Mouse (Mus musculus) embryonic facial prominence, embryonic 15.5 days (tissue): ENCODE results near the gene Trpc2. TPM values are rescaled to one million over a fixed set of nuclear protein-coding genes. Genes with fewer than 3 reads are reported as not detected.
"Not testable (repeated sequence)": the region's sequence is repeated elsewhere in the genome, so short reads cannot be mapped to it uniquely, and the experiment has no call there.

Experiments
- ATAC-seq: fragments of 200-750 bp; cut with Nextera tagmentation; 2 replicates; pipeline ENCODE4 v1.8.0; 2017; ENCODE audit warnings: low read depth, moderate TSS enrichment; ENCODE audit not compliant: insufficient number of reproducible peaks, low FRiP score, low TSS enrichment
- H3K27ac ChIP-seq: fragments of 300-500 bp; sonication (generic); replicated peaks from 2 replicates; pipeline ENCODE4 v1.5.1; 2015; ENCODE audit warnings: mild to moderate bottlenecking, inconsistent platforms
- H3K27me3 ChIP-seq: fragments of 300-500 bp; sonication (generic); 2 replicates; pipeline ENCODE4 v1.6.1; 2015; ENCODE audit warnings: inconsistent platforms
- H3K36me3 ChIP-seq: fragments of 300-500 bp; sonication (generic); 2 replicates; pipeline ENCODE4 v1.6.1; 2015; ENCODE audit warnings: mild to moderate bottlenecking, inconsistent platforms
- H3K4me1 ChIP-seq: fragments of 300-500 bp; sonication (generic); 2 replicates; pipeline ENCODE4 v1.6.1; 2015; ENCODE audit warnings: inconsistent platforms
- H3K4me2 ChIP-seq: fragments of 300-500 bp; sonication (generic); replicated peaks from 2 replicates; pipeline ENCODE4 v1.6.1; 2015; ENCODE audit warnings: mild to moderate bottlenecking, inconsistent platforms
- H3K4me3 ChIP-seq: fragments of 300-500 bp; sonication (generic); replicated peaks from 2 replicates; pipeline ENCODE4 v1.5.1; 2015; ENCODE audit warnings: mild to moderate bottlenecking, inconsistent platforms
- H3K9ac ChIP-seq: fragments of 300-500 bp; sonication (generic); 2 replicates; pipeline ENCODE4 v1.6.1; 2015; ENCODE audit warnings: inconsistent platforms
- H3K9me3 ChIP-seq: fragments of 300-500 bp; sonication (generic); replicated peaks from 2 replicates; pipeline ENCODE4 v1.6.1; 2016; ENCODE audit warnings: inconsistent platforms
- WGBS: fragments of 180-500 bp; shearing (Covaris S2); methylation state at CpG from one replicate; pipeline ENCODE4 v1.1.7; 2015; 5-methylcytosine and 5-hydroxymethylcytosine counted together
- polyA plus RNA-seq: library from polyadenylated mRNA; unstranded; fragments of >200 nt; fragmentation: Nextera tagmentation; extraction: Ambion mirVana; gene quantifications from 2 replicates; pipeline ENCODE4 v1.2.1, GENCODE M21; 2015

Gene Trpc2
- 0.13 and 0.29 TPM in 2 replicates for polyA plus RNA-seq

- 66% methylated on average over 5 of the region's 5 CpGs for WGBS
- no peaks in the 10 kb centered on the region for H3K4me1 ChIP-seq
- no peaks in the 10 kb centered on the region for H3K27me3 ChIP-seq
- H3K9ac ChIP-seq = no peak within 1 kb of the TSS
- no peak within 1 kb of the TSS for H3K27ac ChIP-seq
- peak; percentile 45; the same call in 1 of the 2 replicates for ATAC-seq
- no peak within 1 kb of the TSS for H3K4me2 ChIP-seq
- H3K36me3 ChIP-seq = peaks cover 52% of the 10 kb centered on the region
- H3K9me3 ChIP-seq = no peaks in the 10 kb centered on the region
- no peak within 1 kb of the TSS for H3K4me3 ChIP-seq
These were observed at the start of gene Trpc2 for GRCm38 (mm10) chr7:102082816-102083215. Gene Trpc2, plus strand, starts transcription at chr7:102083116.

- ATAC-seq = no peak
- Histone ChIP-seq H3K27ac (no peak overlapping the region), H3K9me3 (no peaks in the 10 kb centered on the region), H3K9ac (no peak overlapping the region), H3K4me1 (no peaks in the 10 kb centered on the region), H3K27me3 (no peaks in the 10 kb centered on the region), H3K4me3 (no peak overlapping the region), H3K4me2 (no peak overlapping the region), H3K36me3 (peaks cover 87% of the 10 kb centered on the region)
- WGBS = 94% methylated on average over 1 of the region's 1 CpGs
These were observed 48.0 kb upstream of the Trpc2 start for GRCm38 (mm10) chr7:102034904-102035303.

GRCm38 (mm10) chr7:102035534-102035933, 47.4 kb upstream of the Trpc2 start:
- no peaks in the 10 kb centered on the region for H3K27me3 ChIP-seq
- no peak overlapping the region for H3K4me3 ChIP-seq
- no peak overlapping the region for H3K9ac ChIP-seq
- H3K4me1 ChIP-seq = no peaks in the 10 kb centered on the region
- no peak for ATAC-seq
- no peak overlapping the region for H3K4me2 ChIP-seq
- WGBS = 86% methylated on average over 2 of the region's 2 CpGs
- H3K9me3 ChIP-seq = no peaks in the 10 kb centered on the region
- no peak overlapping the region for H3K27ac ChIP-seq
- peaks cover 86% of the 10 kb centered on the region for H3K36me3 ChIP-seq

- no peak overlapping the region for H3K4me3 ChIP-seq
- H3K4me2 ChIP-seq = no peak overlapping the region
- no peak for ATAC-seq
- no peaks in the 10 kb centered on the region for H3K9me3 ChIP-seq
- no peaks in the 10 kb centered on the region for H3K4me1 ChIP-seq
- no peak overlapping the region for H3K27ac ChIP-seq
- 86% methylated on average over 3 of the region's 3 CpGs for WGBS
- no peak overlapping the region for H3K9ac ChIP-seq
- peaks cover 84% of the 10 kb centered on the region for H3K36me3 ChIP-seq
- H3K27me3 ChIP-seq = no peaks in the 10 kb centered on the region
These were observed 45.6 kb upstream of the Trpc2 start for GRCm38 (mm10) chr7:102037318-102037717.

- Histone ChIP-seq H3K4me3 (no peak overlapping the region), H3K27ac (no peak overlapping the region), H3K9ac (no peak overlapping the region), H3K36me3 (peaks cover 44% of the 10 kb centered on the region), H3K4me2 (no peak overlapping the region), H3K4me1 (no peaks in the 10 kb centered on the region), H3K27me3 (no peaks in the 10 kb centered on the region), H3K9me3 (no peaks in the 10 kb centered on the region)
- ATAC-seq = no peak
- WGBS = 57% methylated on average over 2 of the region's 2 CpGs
These were observed 40.6 kb upstream of the Trpc2 start for GRCm38 (mm10) chr7:102042314-102042713.

- H3K27me3 ChIP-seq, H3K9ac ChIP-seq, H3K4me3 ChIP-seq, H3K4me2 ChIP-seq, ATAC-seq, H3K4me1 ChIP-seq, H3K9me3 ChIP-seq, H3K27ac ChIP-seq: not testable (repeated sequence)
- H3K36me3 ChIP-seq = 0 out of 2 replicates have a peak, but pooled peaks cover 19% of the 10 kb centered on the region
These were observed 34.4 kb upstream of the Trpc2 start for GRCm38 (mm10) chr7:102048524-102048923.

- no peak overlapping the region for H3K4me2 ChIP-seq
- 90% methylated on average over 3 of the region's 3 CpGs for WGBS
- H3K9ac ChIP-seq = no peak overlapping the region
- H3K4me1 ChIP-seq = peaks cover 14% of the 10 kb centered on the region
- peaks cover 16% of the 10 kb centered on the region for H3K36me3 ChIP-seq
- no peak overlapping the region for H3K27ac ChIP-seq
- no peaks in the 10 kb centered on the region for H3K27me3 ChIP-seq
- H3K4me3 ChIP-seq = no peak overlapping the region
- no peak for ATAC-seq
- H3K9me3 ChIP-seq = no peaks in the 10 kb centered on the region
These were observed 21.6 kb upstream of the Trpc2 start for GRCm38 (mm10) chr7:102061353-102061752.

- Histone ChIP-seq H3K9ac (no peak overlapping the region), H3K4me2 (no peak overlapping the region), H3K4me1 (peaks cover 18% of the 10 kb centered on the region), H3K27ac (no peak overlapping the region), H3K27me3 (no peaks in the 10 kb centered on the region), H3K9me3 (no peaks in the 10 kb centered on the region), H3K36me3 (peaks cover 10% of the 10 kb centered on the region; the same call in 1 of the 2 replicates), H3K4me3 (no peak overlapping the region)
- WGBS = 91% methylated on average over 1 of the region's 1 CpGs
- ATAC-seq = no peak
These were observed 20.7 kb upstream of the Trpc2 start for GRCm38 (mm10) chr7:102062203-102062602.

GRCm38 (mm10) chr7:102063891-102064290, 19.0 kb upstream of the Trpc2 start:
- peaks cover 18% of the 10 kb centered on the region for H3K4me1 ChIP-seq
- no peak for ATAC-seq
- H3K27me3 ChIP-seq = no peaks in the 10 kb centered on the region
- WGBS = 70% methylated on average over 9 of the region's 9 CpGs
- H3K4me3 ChIP-seq = peak overlapping the region; percentile 78
- H3K27ac ChIP-seq = no peak overlapping the region
- H3K9ac ChIP-seq = no peak overlapping the region
- H3K36me3 ChIP-seq = peaks cover 8% of the 10 kb centered on the region; the same call in 1 of the 2 replicates
- no peaks in the 10 kb centered on the region for H3K9me3 ChIP-seq
- H3K4me2 ChIP-seq = peak overlapping the region; percentile 68

GRCm38 (mm10) chr7:102064655-102065045, 18.3 kb upstream of the Trpc2 start:
- Histone ChIP-seq H3K27me3 (no peaks in the 10 kb centered on the region), H3K9ac (peak overlapping the region; percentile 45), H3K36me3 (peaks cover 4% of the 10 kb centered on the region; the same call in 1 of the 2 replicates), H3K27ac (peak overlapping the region; percentile 88), H3K4me2 (peak overlapping the region; percentile 68), H3K4me1 (peaks cover 18% of the 10 kb centered on the region), H3K9me3 (no peaks in the 10 kb centered on the region), H3K4me3 (peak overlapping the region; percentile 78)
- WGBS = 1% methylated on average over 9 of the region's 9 CpGs
- ATAC-seq = no peak

GRCm38 (mm10) chr7:102065046-102065891, 17.6 kb upstream of the Trpc2 start, which contains the start of the genes Rnf121, Xndc1 and Xntrpc:
Gene Rnf121, minus strand, starts transcription at chr7:102065469.
Gene Xndc1, plus strand, starts transcription at chr7:102065511.
Gene Xntrpc, plus strand, starts transcription at chr7:102065713.
- under 1% methylated on average over 56 of the region's 56 CpGs for WGBS
- peak within 1 kb of the TSS; percentile 68 for H3K4me2 ChIP-seq
- peaks cover 18% of the 10 kb centered on the region for H3K4me1 ChIP-seq
- peak within 1 kb of the TSS; percentile 78 for H3K4me3 ChIP-seq
- H3K27ac ChIP-seq = peak within 1 kb of the TSS; percentile 88
- H3K9me3 ChIP-seq = no peaks in the 10 kb centered on the region
- peak; percentile 99 for ATAC-seq
- H3K9ac ChIP-seq = peak within 1 kb of the TSS; percentile 45
- no peaks in the 10 kb centered on the region for H3K27me3 ChIP-seq
- peaks cover 4% of the 10 kb centered on the region; the same call in 1 of the 2 replicates for H3K36me3 ChIP-seq
